Mouse (Mus musculus) embryonic fibroblast, embryonic 13.5 days (primary cell): ENCODE results near the gene Prrg2.

Source experiments
- CTCF ChIP-seq: IDR thresholded peaks from 2 replicates; pipeline ENCODE4 v1.5.1; 2011; ENCODE audit warnings: mild to moderate bottlenecking, control low read depth, low read length, moderate library complexity, borderline replicate concordance; ENCODE audit not compliant: insufficient read depth
- POLR2A ChIP-seq: IDR thresholded peaks from 2 replicates; pipeline ENCODE4 v1.6.1; 2011; ENCODE audit warnings: low read depth, mild to moderate bottlenecking, control low read depth, low read length, moderate library complexity

DNA sequence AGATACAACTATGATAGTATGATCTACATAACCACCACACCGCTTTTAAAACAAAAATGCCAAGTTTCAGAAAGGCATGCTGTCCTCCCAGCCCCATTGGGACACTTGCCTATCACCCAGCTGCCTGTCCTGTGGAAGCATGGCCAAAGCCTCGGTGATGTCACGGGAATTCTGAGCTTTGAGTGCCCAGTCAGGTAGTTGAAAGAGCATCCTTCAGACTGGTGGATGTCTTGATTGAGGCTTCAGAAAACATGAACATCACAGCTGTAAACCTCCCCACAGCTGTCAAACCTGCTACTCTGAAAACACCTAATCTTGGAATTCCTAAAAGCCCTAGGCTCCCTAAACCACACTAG is 48.4 kb downstream of the Prrg2 start:
- TF ChIP-seq CTCF (no peak), POLR2A (no peak)
